Mouse (Mus musculus): Measurements from ENCODE around the gene Timm8b. TPM values are rescaled to one million over a fixed set of nuclear protein-coding genes. Genes with fewer than 3 reads are reported as not detected.
A peak's percentile ranks its signal among the peaks of the same experiment; 100 is the strongest.

Gene Timm8b
- 100 to 1,000 TPM; 238 to 241 TPM for total RNA-seq (2021)

GRCm38 (mm10) chr9:50603189-50603997, at the start of gene Timm8b, which contains the start of gene Sdhd:
Gene Timm8b (plus strand): TSS chr9:50603910.
Gene Sdhd (minus strand): TSS chr9:50603812.
- DNase-seq = peak; percentile 94

GRCm38 (mm10) chr9:50554241-50555093, 49.2 kb upstream of the Timm8b start, which contains the start of gene Il18:
Gene Il18 (plus strand): TSS chr9:50554827.
- DNase-seq = peak; percentile 69 to 72

DNA sequence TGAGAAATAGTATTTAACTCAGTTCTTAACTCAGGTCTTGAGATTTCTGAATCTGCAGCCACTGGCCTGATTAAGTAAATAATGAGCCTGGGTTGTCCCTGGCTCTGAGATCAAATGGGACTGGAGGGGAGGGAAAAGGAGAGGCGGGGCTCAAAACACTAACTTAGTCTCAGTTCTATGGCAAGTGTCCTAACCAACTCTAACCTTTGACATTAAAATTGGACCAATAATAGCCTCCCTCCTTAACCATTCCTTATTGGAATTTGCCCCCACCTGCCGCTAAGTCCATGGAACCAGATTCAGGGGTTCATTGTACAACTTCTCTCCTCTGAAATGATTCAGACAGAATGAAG, 48.6 kb upstream of the Timm8b start, which contains the start of gene Bco2:
Bco2 (minus strand) TSS at position 88 of the 353 bp plus-strand sequence.
- DNase-seq = no peak

GRCm38 (mm10) chr9:50561145-50561917, 42.4 kb upstream of the Timm8b start, which contains the start of gene Tex12:
Gene Tex12 (minus strand): TSS chr9:50561325.
- DNase-seq = no peak

GRCm38 (mm10) chr9:50561918-50562360, 41.8 kb upstream of the Timm8b start:
- DNase-seq = no peak

DNA sequence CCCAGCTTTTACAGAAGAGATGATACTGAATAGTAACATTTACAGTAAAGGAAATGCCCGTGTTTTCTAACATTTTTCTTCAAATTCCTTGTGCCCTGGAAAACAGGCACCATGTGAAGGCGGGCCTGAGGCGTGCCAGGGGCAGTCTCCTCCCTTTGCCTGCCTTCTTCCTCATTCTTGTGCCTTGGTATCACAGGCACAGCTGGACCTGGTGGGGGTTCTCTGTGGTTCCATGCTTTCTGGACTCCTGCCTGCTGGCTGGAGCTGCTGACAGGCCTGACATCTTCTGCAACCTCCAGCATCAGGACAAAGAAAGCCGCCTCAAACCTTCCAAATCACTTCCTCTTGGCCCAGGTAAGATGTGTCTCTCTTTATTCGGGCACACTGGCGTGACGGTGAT, 38.5 kb upstream of the Timm8b start:
- DNase-seq = no peak

GRCm38 (mm10) chr9:50565940-50566339, 37.8 kb upstream of the Timm8b start:
- no peak for DNase-seq

DNA sequence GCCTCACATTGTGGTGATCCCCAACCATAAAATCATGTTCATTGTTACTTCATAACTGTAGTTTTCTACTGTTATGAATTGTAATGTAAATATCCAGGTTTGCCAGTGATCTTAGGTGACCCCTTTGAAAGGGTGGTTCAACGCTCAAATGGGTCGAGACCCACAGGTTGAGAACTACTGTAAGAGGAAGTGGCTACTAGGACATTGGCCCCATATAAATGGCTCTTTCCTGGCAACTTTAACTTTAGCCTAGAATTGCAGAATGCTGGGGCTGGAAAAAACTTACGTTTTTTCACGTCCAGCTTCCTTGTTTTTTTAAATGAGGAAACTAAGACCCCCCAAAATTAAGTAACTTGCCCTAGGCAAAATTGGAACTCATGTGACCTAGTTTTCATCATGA, 36.3 kb upstream of the Timm8b start:
- no peak for DNase-seq

GRCm38 (mm10) chr9:50567881-50568280, 35.8 kb upstream of the Timm8b start:
- DNase-seq = no peak

DNA sequence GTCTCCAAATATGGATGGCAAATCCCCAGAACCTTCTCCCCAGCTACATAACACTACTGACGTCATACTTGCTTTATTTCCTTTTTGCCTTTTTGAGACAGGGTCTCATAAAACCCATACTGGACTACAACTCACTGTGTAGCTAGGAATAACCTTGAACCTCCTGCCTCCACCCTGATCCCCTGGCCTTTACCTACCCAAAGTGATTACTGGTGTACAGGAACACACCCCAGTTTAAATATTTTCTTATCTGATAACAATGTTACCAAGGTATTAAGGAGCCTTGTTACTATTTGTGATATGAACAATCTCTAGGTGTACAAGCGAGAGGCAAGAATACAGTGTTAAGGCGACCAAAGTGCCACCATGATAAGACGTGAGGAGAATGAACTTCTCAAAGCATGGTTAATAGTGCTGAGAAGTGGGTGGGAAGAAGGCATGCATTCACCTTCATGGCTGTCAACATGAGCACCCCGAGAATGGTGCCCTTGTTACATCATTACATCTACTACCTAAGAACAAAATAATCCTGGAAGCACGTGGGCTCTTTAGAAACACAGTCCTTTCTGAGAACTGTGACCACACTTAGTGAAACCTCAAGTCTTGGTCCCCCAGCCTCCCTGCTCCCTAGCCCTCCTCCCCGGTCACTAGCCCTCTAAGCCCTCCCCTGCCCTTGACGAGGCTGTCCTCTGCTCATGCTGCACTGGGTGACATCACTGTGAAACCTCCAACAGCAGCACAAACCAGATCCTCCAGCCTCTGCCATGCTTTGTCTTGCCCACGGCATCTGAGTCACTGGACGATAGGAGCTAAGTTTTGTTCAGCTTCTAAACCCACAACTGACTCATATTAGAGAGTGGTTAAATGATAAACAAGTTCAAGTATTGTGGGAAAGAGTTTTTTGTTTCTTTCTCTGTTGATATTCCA, 33.8 kb upstream of the Timm8b start:
- DNase-seq = no peak

DNA sequence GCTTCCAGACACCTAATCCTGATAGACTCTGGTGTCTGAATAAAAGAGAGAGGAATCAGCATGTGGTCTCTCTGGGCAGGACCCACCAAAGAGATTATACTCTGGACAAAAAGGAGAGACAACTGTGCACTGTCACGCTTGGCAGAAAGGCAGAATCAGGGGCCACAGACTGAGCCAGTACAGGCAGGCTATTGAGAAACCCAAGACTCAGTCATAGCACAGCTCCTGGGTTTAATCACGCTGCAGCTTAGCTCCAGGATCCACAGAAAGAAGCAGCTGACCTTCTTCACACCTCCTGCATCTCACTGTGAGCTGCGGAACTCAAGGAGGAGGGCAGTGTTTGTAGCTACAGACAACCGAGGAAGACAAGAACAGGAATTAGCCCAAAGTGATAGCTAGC, 23.3 kb upstream of the Timm8b start:
- no peak for DNase-seq

GRCm38 (mm10) chr9:50585145-50585818, 18.4 kb upstream of the Timm8b start:
- DNase-seq = no peak

- DNase-seq = no peak
Measured at GRCm38 (mm10) chr9:50586955-50587354, 16.8 kb upstream of the Timm8b start.

GRCm38 (mm10) chr9:50590856-50591518, 12.7 kb upstream of the Timm8b start:
- DNase-seq = no peak

DNA sequence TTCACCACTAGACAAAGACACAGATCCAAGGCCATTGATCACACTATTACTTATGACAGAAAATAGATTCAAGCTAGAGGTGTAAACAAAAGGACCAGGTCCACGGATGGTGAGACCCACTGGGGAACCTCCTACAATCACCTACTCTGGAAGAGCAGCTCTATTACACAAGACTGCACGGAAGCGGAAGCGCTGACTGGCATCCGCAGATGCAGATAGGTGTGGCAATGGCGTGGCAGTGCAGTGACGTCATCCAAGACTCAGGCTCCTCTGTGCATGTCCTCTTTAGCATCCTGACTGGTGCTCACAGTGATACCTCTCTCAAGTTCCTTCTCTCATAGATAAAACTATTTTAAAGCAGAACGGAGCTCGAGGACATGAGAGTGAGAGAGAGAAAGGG, 10.8 kb upstream of the Timm8b start:
- DNase-seq = no peak

DNA sequence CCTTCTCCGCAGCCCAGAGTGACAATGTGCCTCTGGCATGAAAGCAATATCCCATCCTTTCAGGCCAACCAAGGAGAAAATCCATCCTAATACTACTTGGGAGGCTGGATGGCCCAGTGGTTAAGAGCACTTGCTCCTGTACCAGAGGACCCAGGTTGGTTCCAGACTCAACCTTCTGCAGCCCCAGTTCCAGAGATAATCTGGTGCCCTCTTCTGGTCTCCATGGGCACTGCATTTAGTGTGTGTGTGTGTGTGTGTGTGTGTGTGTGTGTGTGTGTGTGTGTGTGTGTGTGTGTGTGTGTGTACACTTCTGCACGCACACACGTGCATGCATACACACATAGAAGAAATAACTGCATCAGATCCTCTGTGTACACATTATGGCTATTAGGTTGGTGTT, 10.2 kb upstream of the Timm8b start:
- no peak for DNase-seq

DNA sequence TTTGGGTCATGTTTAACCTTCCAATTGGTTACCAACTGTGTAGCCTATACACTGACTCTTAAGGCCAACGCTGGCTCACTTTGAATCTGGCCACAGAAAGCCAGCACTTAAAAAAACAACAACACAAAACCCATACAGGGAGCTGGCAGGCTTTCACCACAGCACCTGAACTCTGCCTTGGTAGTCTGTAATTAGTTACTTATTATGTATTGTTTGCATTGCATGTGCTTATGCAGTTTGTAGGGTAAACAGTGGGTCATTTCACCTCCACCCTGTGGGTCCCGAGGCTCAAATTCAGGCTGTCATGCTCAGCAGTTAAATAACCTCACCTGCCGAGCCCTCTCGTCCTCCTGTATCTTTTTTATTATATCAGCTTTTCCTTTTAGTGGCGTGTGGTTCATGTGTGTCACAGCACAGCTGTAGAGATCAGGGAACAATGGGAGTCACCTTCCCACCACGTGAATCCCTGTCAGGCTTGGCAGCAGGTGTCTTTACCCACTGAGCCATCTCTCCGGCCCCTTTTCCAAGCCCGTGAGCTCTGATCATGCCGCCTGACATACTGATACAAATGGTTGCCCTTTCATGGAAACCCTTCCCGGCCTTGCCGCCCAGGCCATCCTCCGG, 8.8 kb upstream of the Timm8b start:
- no peak for DNase-seq

GRCm38 (mm10) chr9:50596973-50597372, 6.7 kb upstream of the Timm8b start:
- DNase-seq = no peak

DNA sequence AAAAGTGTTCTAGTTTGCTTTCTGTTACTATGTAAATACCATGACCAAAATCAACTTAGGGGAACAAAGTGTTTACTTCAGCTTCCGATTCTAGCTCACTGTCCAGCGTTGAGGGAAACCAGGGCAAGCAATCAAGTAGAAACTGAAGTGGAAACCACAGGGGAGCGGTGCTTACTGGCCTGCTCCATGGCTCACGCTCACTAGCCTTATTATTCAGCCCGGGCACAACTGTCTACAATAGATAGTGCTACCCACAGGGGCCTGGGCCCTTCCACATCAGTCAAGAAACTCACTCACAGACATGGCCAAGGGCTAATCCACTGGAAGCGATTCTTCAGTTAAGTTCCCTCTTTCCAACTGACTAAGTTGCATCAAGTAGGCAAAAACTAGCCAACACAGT, 2.2 kb upstream of the Timm8b start:
- DNase-seq = no peak

Data from layer of hippocampus, postnatal 36 days (tissue).